Mouse (Mus musculus) CH12.LX (cell line): Measurements from ENCODE around the gene Zeb2. TPM values are rescaled to one million over a fixed set of nuclear protein-coding genes. Genes with fewer than 3 reads are reported as not detected.

Experiments used
- DNase-seq: peaks from one replicate; pipeline ENCODE4 v3.0.0-alpha.2; 2013; ENCODE audit errors: extremely low read depth
- H3K27ac ChIP-seq: 2 replicates; pipeline ENCODE4 v1.5.1; 2012; ENCODE audit warnings: low read depth, mild to moderate bottlenecking, control low read depth, moderate library complexity; ENCODE audit not compliant: insufficient read depth
- H3K27me3 ChIP-seq: replicated peaks from 2 replicates; pipeline ENCODE3; 2012; ENCODE audit warnings: inconsistent platforms
- H3K36me3 ChIP-seq, 2 experiments: replicated peaks in 1 of 2; 2 replicates each; pipeline versions ENCODE3 to v1.6.1; 2012; ENCODE audit warnings: inconsistent platforms in 1 of 2, low read length in 1 of 2, mild to moderate bottlenecking in 1 of 2, mixed read lengths in 1 of 2, moderate library complexity in 1 of 2; ENCODE audit not compliant: control insufficient read depth in 1 of 2, insufficient read depth in 1 of 2
- H3K4me1 ChIP-seq, 2 experiments: 2 replicates each; pipeline ENCODE4 v1.6.1; 2012; ENCODE audit warnings: inconsistent platforms in 1 of 2, moderate library complexity in 1 of 2; ENCODE audit not compliant: insufficient read depth in 2 of 2, control insufficient read depth in 1 of 2
- H3K4me2 ChIP-seq: 2 replicates; pipeline ENCODE4 v1.6.1; 2012; ENCODE audit warnings: low read depth, mild to moderate bottlenecking, control low read depth; ENCODE audit not compliant: poor library complexity, insufficient read depth, severe bottlenecking
- H3K4me3 ChIP-seq, 3 experiments: fragments of 150-350 bp in 1 of 3; sonication (generic) in 1 of 3; replicated peaks in 1 of 3; 2 replicates each; pipeline versions ENCODE3 to v1.5.1; 2011 to 2012; ENCODE audit warnings: low read depth in 2 of 3, low read length in 2 of 3, mild to moderate bottlenecking in 2 of 3, moderate library complexity in 2 of 3, control low read depth in 1 of 3, improper control_type of control experiment in 1 of 3, inconsistent platforms in 1 of 3, mixed read lengths in 1 of 3; ENCODE audit not compliant: poor library complexity in 1 of 3
- H3K79me2 ChIP-seq: replicated peaks from 2 replicates; pipeline ENCODE4 v1.6.1; 2012; ENCODE audit warnings: mild to moderate bottlenecking, moderate library complexity; ENCODE audit not compliant: control insufficient read depth, poor library complexity, insufficient read depth, severe bottlenecking; ENCODE audit errors: extremely low read depth
- H3K9ac ChIP-seq: 2 replicates; pipeline ENCODE4 v1.6.1; 2012; ENCODE audit warnings: low read depth, mild to moderate bottlenecking, control low read depth, moderate library complexity; ENCODE audit not compliant: insufficient read depth
- H3K9me3 ChIP-seq: replicated peaks from 2 replicates; pipeline ENCODE3; 2012; ENCODE audit warnings: low read length, inconsistent platforms, mixed read lengths
- CHD1 ChIP-seq: IDR thresholded peaks from 2 replicates; pipeline ENCODE4 v1.6.1; 2012; ENCODE audit warnings: low read depth, low read length, improper control_type of control experiment, inconsistent platforms
- CHD2 ChIP-seq: IDR thresholded peaks from 2 replicates; pipeline ENCODE4 v1.6.1; 2011; ENCODE audit warnings: low read length, improper control_type of control experiment
- CTCF ChIP-seq, 2 experiments: IDR thresholded peaks in 1 of 2; conservative IDR thresholded peaks in 1 of 2; 2 replicates each; pipeline ENCODE4 v1.5.1; 2011 to 2012; ENCODE audit warnings: low read depth in 2 of 2, low read length in 2 of 2, improper control_type of control experiment in 1 of 2, inconsistent platforms in 1 of 2, mild to moderate bottlenecking in 1 of 2, moderate library complexity in 1 of 2
- E2F4 ChIP-seq: IDR thresholded peaks from 2 replicates; pipeline ENCODE4 v1.6.1; 2011; ENCODE audit warnings: low read depth, low read length, improper control_type of control experiment; ENCODE audit not compliant: insufficient replicate concordance
- ELF1 ChIP-seq: IDR thresholded peaks from 2 replicates; pipeline ENCODE4 v1.6.1; 2014; ENCODE audit warnings: low read depth, mild to moderate bottlenecking, inconsistent platforms, low read length, improper control_type of control experiment
- EP300 ChIP-seq: IDR thresholded peaks from 2 replicates; pipeline ENCODE4 v1.6.1; 2011; ENCODE audit warnings: low read length, improper control_type of control experiment
- GABPA ChIP-seq: IDR thresholded peaks from 2 replicates; pipeline ENCODE4 v1.6.1; 2012; ENCODE audit warnings: low read depth, low read length, improper control_type of control experiment, inconsistent platforms; ENCODE audit not compliant: insufficient replicate concordance
- HCFC1 ChIP-seq: IDR thresholded peaks from 2 replicates; pipeline ENCODE4 v1.6.1; 2012; ENCODE audit warnings: low read depth, mild to moderate bottlenecking, inconsistent platforms, low read length, improper control_type of control experiment
- IRF4 ChIP-seq: IDR thresholded peaks from 2 replicates; pipeline ENCODE4 v1.6.1; 2014; ENCODE audit warnings: low read depth, mild to moderate bottlenecking, inconsistent platforms, low read length, improper control_type of control experiment
- KAT2A ChIP-seq: IDR thresholded peaks from 2 replicates; pipeline ENCODE4 v1.6.1; 2012; ENCODE audit warnings: low read length, improper control_type of control experiment, inconsistent platforms; ENCODE audit not compliant: insufficient replicate concordance
- MAX ChIP-seq: IDR thresholded peaks from 2 replicates; pipeline ENCODE4 v1.6.1; 2011; ENCODE audit warnings: low read length, improper control_type of control experiment
- MEF2A ChIP-seq: IDR thresholded peaks from 2 replicates; pipeline ENCODE4 v1.6.1; 2014; ENCODE audit warnings: low read depth, mild to moderate bottlenecking, inconsistent platforms, low read length, improper control_type of control experiment, borderline replicate concordance
- MYC ChIP-seq: IDR thresholded peaks from 2 replicates; pipeline ENCODE4 v1.6.1; 2011; ENCODE audit warnings: low read depth, mild to moderate bottlenecking, improper control_type of control experiment, low read length
- NELFE ChIP-seq: IDR thresholded peaks from 2 replicates; pipeline ENCODE4 v1.6.1; 2011; ENCODE audit warnings: low read depth, low read length, improper control_type of control experiment
- POLR2AphosphoS2 ChIP-seq: IDR thresholded peaks from 2 replicates; pipeline ENCODE4 v1.6.1; 2011; ENCODE audit warnings: low read depth, low read length, improper control_type of control experiment
- RCOR1 ChIP-seq: conservative IDR thresholded peaks from 2 replicates; pipeline ENCODE4 v1.6.1; 2012; ENCODE audit warnings: low read depth, mild to moderate bottlenecking, inconsistent platforms, low read length, improper control_type of control experiment
- SIN3A ChIP-seq: IDR thresholded peaks from 2 replicates; pipeline ENCODE4 v1.6.1; 2012; ENCODE audit warnings: low read length, improper control_type of control experiment, inconsistent platforms
- TBP ChIP-seq: conservative IDR thresholded peaks from 2 replicates; pipeline ENCODE4 v1.6.1; 2011; ENCODE audit warnings: low read depth, low read length, improper control_type of control experiment
- UBTF ChIP-seq: IDR thresholded peaks from 2 replicates; pipeline ENCODE4 v1.6.1; 2012; ENCODE audit warnings: low read depth, mild to moderate bottlenecking, inconsistent platforms, low read length, improper control_type of control experiment, moderate library complexity
- USF2 ChIP-seq: conservative IDR thresholded peaks from 2 replicates; pipeline ENCODE4 v1.6.1; 2011; ENCODE audit warnings: low read depth, low read length, improper control_type of control experiment
- ZKSCAN1 ChIP-seq: IDR thresholded peaks from 2 replicates; pipeline ENCODE4 v1.6.1; 2012; ENCODE audit warnings: low read depth, inconsistent platforms, low read length, improper control_type of control experiment, borderline replicate concordance
- ZNF384 ChIP-seq: IDR thresholded peaks from 2 replicates; pipeline ENCODE4 v1.6.1; 2012; ENCODE audit warnings: low read depth, low read length, improper control_type of control experiment, inconsistent platforms
- dilution Hi-C: fragments of 300-500 bp; cut with MboI; formaldehyde crosslinking; loops from 2 replicates; pipeline ENCODE4 v1.14.3; 2020; ENCODE audit warnings: low sequenced_read_pairs; ENCODE audit not compliant: extremely low pct_unique_long_range_greater_than_20kb, extremely low pct_ligation_motif_present
- in situ Hi-C: fragments of 300-500 bp; cut with MboI; formaldehyde crosslinking; loops from 3 replicates; pipeline ENCODE4 v1.14.3; 2019; ENCODE audit warnings: low sequenced_read_pairs, low pct_ligation_motif_present, low pct_unique_long_range_greater_than_20kb, mixed read lengths
- polyA plus RNA-seq: library from polyadenylated mRNA; unstranded; fragments of >175 nt; gene quantifications from 2 replicates; pipeline ENCODE4 v1.2.1, GENCODE M21; 2012; ENCODE audit warnings: low read depth; ENCODE audit not compliant: insufficient read length
- total RNA-seq, 2 experiments: library from RNA; depleted of rRNA; stranded (reverse); fragments of 300-350 nt in 1 of 2; fragments of >200 nt in 1 of 2; gene quantifications; 2 replicates each; pipeline ENCODE4 v1.2.3; 2012 to 2014

Gene Zeb2
- total and polyA plus RNA-seq, 3 experiments, result 12.9 to 25.8 (median 20.8) TPM

DNA sequence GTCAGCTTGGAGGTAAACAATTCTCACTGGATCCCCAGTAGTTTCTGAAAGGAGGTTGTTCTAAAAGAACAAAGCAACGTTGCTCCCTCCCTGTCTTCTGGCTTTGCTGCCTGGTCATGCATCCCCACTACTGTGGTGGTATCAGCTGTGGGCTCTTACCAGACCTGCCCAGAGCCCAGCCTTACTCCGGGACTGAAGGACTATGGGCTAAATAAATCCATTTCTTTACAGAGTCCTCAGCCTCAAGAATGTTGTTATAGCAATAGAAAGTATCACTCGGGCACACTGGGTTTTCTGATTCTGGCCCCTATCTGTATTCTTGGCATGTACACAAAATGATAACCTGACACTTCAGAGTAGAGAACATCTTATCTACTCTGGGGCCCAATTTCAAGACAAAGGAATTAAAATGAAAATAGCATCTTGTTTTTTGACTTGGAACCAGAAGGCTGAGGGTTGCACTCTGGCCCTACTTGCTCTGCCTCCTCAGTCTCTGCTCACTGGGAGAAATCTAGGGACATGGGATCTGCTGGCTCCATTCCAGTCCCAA lies 39.2 kb downstream of the Zeb2 start:
- Histone ChIP-seq H3K27ac (no peak overlapping the region), H3K4me3 (no peak overlapping the region), H3K79me2 (peaks cover 68% of the 10 kb centered on the region), H3K27me3 (no peaks in the 10 kb centered on the region), H3K4me1 (peaks cover 2 to 62% of the 10 kb centered on the region in 2 experiments; a peak in 3 of 4 replicates), H3K9me3 (no peaks in the 10 kb centered on the region), H3K4me2 (no peak overlapping the region), H3K9ac (no peak overlapping the region), H3K36me3 (peaks cover 16 to 69% of the 10 kb centered on the region in 2 experiments)
- dilution Hi-C loops, result no loop called here
- in situ Hi-C loops, result no loop called here
- DNase-seq, result no peak
- TF ChIP-seq MYC (no peak), CTCF (conservative IDR thresholded peaks at IDR 0.05 in 1 of 2, IDR thresholded peaks at IDR 0.05 in 1 of 2; ENCODE audit: low read depth in 2 of 2, low read length in 2 of 2) (no peak), MEF2A (no peak), ZNF384 (no peak), KAT2A (no peak), MAX (no peak)

DNA sequence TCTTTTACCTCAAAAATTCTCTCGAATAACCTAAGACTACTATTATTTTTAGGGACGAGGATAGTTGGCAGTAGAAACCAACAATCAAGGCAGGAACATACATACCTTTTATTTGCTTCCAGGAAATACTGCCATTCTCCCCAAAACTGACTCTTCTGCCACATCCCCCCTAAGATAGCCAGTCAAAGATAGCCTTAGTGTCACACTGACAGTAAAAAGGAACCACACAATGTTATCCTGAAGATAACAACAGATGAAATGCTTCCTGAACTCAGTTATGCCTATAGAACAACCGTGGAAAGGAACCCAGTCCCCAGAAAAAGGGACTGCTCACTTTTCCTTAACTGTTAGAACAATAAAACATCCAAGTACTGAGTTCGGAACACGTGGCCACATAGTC lies 39.8 kb downstream of the Zeb2 start:
- dilution Hi-C loops, result no loop called here
- TF ChIP-seq TBP (no peak), KAT2A (no peak), CHD1 (no peak), HCFC1 (no peak), NELFE (no peak), MEF2A (no peak), USF2 (no peak), ZNF384 (no peak), GABPA (no peak), POLR2AphosphoS2 (no peak), SIN3A (no peak), IRF4 (no peak), RCOR1 (no peak), ELF1 (no peak), EP300 (no peak), CHD2 (no peak), UBTF (no peak), E2F4 (no peak), ZKSCAN1 (no peak)
- TF ChIP-seq, all 38 proteins: peak for 0
- Histone ChIP-seq H3K4me3 (no peak overlapping the region), H3K79me2 (peaks cover 68% of the 10 kb centered on the region), H3K4me1 (peaks cover 3 to 62% of the 10 kb centered on the region in 2 experiments; a peak in 3 of 4 replicates), H3K27me3 (no peaks in the 10 kb centered on the region), H3K27ac (no peak overlapping the region), H3K9me3 (no peaks in the 10 kb centered on the region), H3K9ac (no peak overlapping the region), H3K36me3 (peaks cover 14 to 69% of the 10 kb centered on the region in 2 experiments), H3K4me2 (no peak overlapping the region)
- DNase-seq, result no peak
- in situ Hi-C loops, result no loop called here
